Mouse (Mus musculus) heart, postnatal 0 days (tissue): ENCODE data around the gene Slitrk6.
A peak's percentile ranks its signal among the peaks of the same experiment; 100 is the strongest.

Experiments used
- CTCF ChIP-seq: IDR thresholded peaks from 2 replicates; pipeline ENCODE4 v1.5.1; 2016; ENCODE audit warnings: antibody characterized with exemption, control low read depth, low read depth
- EP300 ChIP-seq: IDR thresholded peaks from 2 replicates; pipeline ENCODE4 v1.6.1; 2016; ENCODE audit warnings: antibody characterized with exemption, low read depth

- TF ChIP-seq CTCF (peak; percentile 49), EP300 (no peak)
Measured at GRCm38 (mm10) chr14:110754484-110755307, at the start of gene Slitrk6.
